Mouse (Mus musculus) thymus, postnatal 25 days (tissue): ENCODE data around the gene Smox.

Experiments used
- DNase-seq: peaks from one replicate; pipeline ENCODE4 v3.0.0; 2022

Smox gene

DNA sequence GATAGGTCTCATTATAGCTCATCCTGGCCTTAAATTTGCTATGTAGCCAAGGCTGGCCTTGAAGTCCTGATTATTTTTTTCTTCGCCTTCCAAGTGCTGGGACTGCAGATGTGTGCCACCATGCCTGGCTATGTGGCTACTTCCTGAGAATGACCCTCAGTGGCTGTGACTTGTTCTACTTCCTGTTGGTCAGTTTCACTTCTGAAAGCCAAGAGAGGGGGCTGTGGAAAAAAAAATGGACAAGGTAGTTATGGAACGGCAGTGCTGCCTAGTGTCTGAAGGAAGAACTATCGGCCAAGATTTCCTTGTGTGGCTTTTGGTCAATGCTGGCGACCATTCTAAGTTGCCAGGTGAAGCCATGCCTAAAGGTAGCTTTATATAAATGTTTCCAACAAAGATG lies 26.3 kb downstream of the Smox start:
- DNase-seq, result no peak

DNA sequence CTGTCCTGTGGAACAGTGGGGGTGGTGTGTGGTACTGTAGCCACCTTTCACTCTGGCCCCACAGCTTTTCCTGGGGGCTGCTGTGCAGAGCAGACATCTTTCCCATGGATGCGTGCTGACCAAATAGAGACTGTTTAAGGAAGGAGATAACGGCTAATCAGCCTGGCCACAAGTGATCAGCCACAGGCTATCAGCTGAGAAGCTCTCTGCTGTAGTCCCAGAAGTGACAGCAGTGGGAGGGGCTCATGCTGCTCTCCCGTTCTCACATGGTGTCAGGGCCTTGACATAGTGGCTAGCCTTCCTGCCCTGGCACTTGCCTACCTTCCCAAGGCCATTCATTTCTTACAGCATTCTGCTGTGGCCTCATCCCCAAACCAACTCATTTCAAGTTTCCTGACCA lies 27.5 kb downstream of the Smox start:
- DNase-seq, result no peak

DNA sequence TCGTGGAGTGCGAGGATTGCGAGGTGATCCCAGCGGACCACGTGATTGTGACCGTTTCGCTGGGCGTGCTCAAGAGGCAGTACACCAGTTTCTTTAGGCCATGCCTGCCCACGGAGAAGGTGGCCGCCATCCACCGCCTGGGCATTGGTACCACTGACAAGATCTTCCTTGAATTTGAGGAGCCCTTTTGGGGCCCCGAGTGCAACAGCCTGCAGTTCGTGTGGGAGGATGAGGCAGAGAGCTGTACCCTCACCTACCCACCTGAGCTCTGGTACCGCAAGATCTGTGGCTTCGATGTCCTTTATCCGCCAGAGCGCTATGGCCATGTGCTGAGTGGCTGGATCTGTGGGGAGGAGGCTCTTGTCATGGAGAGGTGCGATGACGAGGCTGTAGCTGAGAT lies 29.4 kb downstream of the Smox start:
- DNase-seq, result no peak

DNA sequence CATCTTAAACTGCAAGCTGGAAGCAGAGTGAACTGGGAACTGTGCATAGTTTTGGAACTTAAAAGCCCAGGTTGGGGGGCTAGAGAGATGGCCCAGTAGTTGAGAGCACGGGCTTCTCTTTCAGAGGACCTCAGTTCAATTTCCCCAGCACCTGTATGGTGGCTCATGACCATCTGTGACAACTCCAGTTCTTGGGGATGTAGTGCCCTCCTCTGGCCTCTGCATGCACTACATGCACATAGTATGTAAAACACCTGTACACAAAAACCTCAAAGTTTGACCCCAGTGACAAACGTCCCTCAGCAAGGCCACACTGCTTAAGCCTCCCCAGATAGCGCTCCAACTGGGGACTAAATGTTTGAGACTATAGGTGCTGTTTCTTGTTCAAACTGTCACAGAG lies 35.8 kb downstream of the Smox start:
- peak; percentile 57 for DNase-seq

DNA sequence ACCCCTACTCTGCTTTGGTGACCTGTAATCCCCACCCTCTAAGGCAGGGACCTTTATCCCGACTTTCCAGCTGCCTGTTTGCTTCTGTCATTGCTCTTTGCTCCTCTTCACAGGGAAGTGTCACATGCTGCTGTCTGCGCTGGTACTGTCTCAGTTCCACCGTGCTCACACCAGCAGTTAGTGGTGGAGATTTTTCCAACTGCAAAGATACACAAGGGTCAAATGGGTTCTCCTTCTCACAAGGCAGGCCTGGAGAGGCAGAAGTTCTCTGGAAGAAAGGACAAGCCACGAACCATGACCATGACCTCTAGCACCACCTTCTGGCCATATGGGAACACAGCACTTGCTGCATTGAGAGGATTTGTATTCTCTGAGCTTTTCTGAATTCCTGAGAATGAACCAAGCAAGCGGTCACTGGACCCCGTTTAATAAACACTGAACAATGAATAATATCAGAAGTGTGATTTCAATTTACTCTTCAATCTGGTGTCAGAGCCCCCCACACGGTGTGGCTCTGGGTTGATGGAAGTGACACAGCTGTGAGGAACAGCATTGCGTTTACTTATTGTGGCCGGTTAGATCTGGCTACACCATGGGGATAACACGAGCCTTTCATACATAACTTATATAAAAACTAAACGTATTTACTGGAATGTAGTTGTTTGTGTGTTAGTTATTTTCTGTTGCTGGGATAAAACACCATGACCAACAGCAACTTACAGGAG lies 38.8 kb downstream of the Smox start:
- DNase-seq, result peak; percentile 49

DNA sequence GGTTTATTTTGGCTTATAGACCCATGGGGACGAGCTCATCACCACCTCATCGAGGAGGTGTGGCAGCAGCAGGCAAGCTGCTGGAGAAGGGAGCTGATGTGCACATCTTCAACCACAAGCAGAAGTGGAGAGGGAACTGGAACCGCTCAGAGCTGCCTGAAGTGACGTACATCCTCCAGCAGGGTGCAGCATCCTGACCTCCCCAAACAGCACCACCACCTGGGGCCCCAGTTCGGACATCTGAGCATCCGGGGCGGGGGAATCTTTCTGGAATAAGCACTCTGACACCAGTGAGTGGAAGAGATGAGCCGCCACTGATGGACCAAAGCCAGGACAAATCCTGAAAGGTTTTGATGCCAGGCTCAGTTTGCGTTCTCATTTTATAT lies 39.3 kb downstream of the Smox start:
- DNase-seq, result peak; percentile 58

DNA sequence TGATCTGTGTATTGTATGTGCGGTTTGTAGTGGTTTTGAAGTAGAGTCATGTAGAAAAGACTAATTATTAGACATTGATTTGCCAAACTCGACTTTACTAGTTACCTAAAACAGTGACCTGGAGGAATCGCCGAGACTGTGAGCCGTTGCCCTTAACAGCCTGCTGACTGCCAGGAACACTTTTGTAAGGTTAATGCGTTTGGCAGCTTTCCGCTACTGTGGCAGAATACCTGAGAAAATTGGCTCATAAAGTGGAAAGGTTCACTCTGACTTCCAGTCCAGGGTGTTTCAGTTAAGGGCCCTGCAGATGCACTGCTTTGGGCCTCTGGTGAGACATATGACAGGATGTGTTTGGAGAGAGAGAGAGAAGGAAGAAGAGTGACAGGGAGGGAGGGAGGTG lies 40.0 kb downstream of the Smox start:
- no peak for DNase-seq

DNA sequence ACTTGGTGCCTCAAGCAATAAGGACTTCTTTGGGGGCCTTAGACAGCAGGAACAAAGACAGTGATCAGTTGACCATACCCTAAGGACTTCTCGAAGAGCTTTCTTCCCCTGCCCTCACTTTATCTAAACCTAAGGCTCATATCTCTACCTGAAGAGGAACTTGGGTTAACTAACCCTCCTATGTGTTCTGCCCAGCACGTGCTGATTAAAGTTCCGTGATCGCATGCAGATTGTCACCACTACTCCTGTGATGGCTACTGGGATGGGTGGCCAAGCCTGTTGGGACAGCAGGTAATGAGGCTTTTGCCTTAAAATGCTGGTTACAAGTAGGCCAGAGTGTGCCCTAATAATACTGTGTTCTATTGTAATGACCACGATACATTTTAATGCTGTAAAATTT lies 43.9 kb downstream of the Smox start:
- DNase-seq, result no peak

DNA sequence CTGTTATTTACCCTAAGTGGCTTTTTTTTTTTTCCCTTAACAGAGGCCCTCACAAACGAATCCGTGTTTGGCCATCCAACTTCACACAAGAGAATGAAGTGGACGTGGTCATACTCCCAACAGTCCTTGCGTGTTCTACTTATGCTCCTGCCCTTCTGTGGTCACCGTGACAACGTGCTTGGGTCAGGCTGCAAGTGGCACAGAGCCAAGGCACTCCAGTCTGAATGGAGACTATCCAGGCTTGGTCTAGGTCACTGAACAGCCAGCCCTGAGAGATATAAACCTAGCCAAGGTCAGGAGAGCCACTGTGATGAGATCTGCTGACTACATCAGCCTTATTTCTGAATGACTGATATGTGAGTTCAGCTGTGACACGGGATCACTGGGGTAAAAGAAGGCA lies 47.0 kb downstream of the Smox start:
- DNase-seq, result no peak

DNA sequence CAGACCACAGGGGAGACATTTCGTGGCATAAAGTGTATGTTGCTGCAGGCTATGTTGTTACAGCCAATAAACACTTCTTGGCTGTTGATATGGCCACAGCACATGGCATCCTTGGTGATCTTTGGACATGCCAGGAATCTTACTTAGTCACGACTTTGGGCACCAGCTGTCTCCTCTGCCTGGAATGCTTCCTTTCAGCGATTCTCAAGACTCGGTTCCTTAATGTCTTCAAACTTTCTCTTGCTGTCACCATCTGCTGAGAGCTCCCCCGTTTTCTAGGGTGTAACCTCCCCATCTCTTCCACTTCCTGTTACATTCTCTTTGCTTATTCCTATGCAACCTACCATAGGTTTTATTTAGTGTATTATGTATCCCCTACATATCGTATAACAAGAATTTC lies 48.5 kb downstream of the Smox start:
- DNase-seq, result no peak

DNA sequence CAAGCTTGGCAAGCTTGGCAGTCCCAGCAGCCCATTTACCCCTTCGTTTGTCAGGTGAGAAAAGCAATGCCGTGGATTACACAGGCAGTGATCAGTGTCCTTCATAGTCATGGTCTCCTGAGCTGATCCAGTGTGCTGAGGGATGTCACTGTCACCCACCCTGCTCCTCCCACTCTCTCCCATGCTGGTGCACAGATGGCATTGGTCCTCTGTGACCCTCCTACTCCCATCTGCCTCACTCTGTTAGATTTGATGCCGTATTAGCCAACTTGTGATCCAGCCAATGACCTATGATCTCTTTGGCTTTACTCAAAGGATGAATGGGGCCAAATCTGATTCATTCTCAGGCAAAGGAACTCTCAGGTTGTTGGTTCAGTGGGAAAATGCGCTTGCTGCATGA lies 50.4 kb downstream of the Smox start:
- DNase-seq, result no peak

DNA sequence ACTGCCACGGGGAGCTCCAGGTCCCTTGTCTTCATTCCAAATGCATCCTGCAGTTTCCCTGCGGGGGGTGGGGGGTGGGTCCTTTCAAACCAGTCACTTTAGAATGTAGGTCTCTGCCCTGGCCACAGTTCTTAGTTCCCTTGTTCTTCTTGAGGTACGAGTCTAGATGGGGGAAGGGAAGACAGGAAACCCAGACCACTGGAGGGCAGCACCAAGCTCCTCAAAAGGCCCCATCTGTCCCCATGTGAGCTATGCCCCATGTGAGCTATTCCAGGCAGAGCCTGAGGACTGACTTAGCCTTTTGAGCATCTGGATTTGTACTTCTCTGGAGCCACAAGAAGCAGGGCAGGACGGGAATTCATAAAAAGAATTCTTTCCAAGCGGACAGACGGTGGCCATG lies 51.2 kb downstream of the Smox start:
- DNase-seq, result no peak

DNA sequence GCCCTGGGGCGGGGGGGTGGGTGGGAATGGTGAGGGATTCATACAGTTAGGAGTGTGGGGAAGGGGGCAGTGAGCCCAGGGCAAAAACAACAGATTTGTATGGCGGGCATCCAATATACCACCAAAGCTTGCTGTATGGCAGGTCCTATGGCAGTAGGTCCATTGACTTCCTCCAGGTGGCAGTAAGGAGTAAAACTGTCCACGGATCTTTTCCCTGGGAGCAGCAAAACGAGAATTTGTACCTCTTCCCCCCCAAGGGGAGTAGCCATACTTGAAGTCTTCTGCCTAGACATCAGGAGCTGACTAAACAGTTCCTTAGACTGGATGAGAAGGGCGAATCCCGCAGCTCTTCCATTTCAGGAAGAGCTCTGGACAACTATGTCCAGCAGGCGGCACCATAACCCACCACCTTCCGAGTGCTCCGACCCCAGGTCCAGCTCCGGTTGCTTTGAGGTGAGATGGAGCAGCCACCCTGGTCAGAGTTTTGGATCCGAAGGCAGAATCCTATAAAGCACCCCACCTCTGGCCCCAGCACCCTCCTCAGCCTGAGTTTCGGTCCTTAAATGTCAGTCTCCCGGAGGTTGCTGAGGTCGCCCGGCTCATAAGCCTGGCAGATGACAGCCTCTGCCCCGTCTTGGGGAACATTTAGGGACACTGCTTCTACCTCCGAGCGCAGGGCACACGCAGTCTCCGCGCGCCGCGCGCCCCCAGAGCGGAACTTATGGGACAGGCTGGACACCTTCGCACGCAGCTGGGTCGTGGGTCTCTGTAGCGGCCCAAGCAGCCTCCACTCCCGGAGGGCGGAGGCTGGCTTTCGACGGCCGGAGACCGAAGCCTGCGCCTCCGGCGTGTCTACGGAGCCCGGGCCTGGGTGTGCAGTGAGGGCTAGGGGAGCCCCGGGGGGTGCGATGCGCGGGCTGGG lies 54.4 kb downstream of the Smox start:
- peak; percentile 56 for DNase-seq

DNA sequence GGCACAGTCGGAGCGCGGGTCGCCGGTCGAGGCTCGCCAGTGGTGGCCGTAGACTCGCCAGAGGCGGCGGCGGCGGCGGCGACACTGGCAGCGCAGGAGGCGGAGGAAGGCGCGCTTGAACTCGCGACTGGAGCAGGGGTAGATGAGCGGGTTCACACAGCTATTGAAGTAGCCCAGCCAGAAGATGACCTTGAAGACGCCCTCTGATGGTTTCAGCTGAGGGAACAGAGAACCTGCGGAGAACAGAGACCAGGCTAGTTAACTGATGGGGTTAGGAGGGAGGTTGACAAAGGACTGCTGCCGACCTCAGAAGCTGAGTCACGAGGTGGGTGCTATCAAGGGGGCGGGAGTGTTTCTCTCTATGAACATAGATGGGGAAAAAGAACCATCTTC lies 55.0 kb downstream of the Smox start:
- no peak for DNase-seq

DNA sequence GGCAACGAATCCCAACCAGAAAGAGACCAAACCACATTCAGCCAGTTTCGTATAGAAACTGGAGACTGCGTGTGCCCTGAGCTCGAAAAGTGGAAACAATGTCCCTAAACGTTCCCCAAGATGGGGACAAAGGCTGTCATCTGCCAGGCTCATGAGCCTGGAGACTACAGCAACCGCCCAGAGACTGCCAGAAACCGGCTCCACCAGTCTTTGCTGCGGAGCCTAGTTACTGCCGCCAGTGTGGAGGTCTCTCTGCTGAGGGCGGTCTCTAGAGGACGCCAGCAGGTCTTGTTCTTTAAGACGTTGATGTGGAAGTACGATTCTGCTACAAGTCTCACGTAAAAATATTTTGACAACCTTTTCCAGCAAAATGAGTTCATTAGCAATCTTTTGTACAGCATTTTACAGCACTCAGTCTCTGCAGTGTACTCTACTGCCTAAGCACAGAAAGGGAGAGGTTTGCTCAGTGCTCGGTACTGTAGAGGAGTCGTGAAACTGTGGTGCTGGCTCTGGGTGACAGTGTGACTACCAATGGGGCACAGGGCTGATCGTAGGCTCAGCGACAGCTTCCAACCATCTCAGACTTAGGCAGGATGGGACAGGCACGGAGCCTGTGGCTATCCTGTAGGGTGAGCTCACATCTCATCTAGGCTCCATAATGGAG lies 55.6 kb downstream of the Smox start:
- no peak for DNase-seq

DNA sequence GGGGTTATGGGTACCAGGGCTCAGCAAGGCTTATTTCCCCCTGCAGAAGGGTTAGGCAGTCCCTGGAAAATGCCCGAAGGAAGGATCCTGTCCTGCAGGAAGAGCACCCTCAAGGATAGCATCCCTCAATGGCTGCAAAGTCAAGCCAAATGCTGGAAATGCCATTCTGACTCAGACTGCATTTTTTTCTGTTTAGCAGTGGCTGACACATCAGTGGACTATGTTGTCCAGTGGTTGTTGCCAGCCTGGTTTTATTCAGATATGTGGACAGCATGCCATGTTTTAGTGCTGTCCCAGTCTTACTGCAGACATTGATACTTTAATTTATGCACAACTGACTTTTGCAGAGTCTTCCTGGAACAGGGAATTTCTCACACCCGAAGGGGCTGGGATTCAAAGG lies 57.0 kb downstream of the Smox start:
- no peak for DNase-seq

DNA sequence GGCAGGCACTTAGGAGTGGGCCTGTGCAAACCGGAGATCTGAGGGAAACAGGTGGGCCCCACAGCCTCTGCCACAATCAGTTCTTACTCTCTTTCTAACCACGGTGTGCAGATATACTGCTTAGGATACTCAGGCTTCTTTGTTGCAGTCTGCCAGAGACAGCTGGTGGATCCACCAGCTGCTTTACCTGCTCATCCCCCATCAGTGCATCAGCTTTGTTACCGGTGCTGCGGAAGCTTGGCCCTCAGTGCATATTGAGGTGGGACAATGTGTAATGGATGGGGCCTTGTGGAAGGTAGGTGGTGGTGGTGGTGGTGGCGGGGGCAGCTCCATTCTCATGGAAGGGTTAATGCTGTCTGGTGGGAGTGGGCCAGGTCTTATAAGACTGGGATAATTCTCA lies 57.8 kb downstream of the Smox start:
- no peak for DNase-seq

DNA sequence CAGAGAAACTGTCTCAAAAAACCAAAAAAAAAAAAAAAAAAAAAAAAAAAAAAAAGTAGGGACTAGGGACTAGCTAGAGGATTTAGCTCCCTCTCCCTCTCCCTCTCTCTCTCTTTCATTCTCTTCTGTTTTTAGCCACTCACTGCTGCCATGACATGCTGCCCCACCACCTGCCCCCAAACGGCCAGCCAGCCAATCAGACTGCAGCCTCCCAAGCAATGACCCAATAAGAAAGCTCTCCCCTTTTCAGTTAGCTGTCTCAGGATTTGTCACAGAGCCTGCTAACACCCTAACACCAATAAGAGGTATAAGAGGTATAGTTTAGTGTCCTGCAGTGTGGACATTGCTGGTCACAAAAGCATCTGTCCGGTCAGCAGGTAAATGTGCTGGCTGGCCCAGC lies 59.2 kb downstream of the Smox start:
- DNase-seq, result no peak

DNA sequence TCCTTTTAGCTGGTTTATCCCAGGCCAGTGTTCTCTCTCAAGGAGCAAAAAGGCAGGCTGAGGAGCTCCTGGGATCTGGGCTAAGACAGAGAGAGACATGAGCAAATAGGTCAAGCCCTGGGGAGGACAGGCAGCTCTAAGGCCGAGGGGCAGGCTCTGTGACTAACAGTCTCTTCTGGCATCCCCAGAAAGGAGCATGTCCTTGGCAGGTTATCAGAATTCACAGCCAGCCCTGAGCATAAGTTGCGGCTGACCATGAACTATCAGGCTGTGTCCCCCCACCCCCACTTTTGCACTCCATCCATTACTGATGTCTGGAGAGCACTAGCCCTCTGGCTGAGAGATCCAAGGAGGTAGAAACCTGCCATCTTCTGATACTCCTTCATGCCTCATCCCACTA lies 59.6 kb downstream of the Smox start:
- DNase-seq, result no peak

DNA sequence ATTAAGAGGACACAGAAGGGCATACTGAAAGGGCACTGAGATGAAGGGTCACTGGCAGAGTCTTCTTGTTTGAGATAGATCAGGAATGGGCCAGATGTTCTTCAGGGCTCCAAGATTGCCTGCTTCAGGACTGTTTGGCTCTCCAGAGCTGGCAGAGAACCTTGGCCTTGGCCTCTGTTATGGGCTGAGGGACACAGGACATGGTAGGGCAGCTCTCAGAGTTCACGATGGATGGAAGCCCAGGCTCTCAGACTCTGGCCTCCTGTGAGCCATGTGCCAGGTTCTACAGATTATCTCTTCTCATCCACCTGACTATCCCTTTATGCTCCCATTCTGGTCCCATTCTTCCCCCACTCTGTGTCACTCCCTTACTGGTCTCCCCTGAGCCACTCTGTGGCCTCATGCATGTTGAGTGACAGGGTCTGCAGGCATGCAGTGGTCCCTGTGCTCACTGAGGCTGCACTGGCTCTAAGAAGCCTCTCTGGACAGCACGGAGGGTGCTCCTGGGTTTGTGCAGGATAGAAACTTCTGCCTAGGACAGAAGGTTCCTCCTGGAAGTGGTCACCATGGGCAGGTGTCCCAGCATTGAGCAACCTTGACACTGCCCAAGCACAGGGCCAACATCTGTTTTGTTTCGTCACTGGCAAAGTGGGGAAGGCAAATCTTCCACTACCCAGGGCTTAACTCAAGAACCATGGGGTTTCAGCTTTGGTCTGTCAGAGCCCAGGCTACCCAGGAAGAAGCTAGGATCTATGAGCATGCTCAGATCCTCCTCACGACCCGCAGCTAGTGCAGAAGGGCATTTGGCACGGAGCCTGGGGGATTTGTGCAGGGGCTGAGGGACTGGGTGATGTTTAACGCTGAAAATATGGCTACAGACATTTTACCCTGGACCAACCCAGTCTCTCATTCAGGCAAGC lies 60.7 kb downstream of the Smox start:
- DNase-seq, result no peak

DNA sequence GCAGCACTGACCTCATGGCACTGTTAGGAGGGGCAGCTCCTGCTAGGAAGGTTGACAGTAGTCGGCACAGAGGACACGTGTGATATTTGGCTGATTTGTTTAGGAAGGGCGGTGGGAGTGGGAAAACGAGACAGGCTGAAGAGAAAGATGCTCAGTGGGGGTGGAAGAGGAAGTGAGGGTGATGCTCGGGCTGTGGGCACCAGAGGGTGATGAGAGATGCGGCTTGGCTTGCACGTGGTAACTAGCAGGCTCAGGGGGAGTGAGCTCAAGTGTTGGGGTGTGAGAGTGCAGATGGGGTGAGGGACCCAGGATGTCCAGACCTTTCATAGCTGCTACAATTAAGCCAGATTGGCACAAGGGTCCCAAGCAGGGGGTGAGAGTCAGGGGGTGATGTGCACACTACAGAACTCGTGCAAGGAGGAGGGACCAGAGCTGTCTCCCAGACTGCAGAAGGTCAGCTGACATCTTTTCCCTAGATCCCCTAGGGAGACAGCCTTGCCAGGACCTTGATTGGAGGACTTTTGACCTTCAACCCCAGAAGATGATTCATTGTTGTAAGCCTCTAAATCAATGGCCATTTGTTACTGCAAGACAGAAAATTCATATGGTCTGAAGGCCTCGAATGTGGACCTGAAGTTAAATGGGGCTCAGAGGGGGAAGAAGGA lies 61.6 kb downstream of the Smox start:
- no peak for DNase-seq

DNA sequence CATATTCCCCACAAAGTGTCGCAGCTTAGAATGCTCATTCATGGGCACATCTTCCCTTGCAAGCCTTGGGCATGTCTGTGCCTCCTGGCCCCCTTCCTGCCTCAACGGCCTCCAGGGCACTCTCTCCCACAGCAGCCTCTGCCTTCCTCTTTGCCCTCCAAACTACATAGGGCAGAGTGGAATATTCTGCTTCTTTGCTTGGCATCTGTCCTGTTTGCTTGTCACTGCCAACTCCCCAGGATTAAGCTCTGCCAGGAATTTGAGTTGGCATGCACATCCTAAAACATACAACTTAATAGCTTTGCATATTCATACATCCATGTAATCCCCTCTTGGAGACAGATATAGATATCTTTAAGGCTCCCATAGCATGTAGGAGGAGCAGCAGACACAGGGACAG lies 66.6 kb downstream of the Smox start:
- DNase-seq, result no peak
